Mouse (Mus musculus) naive thymus-derived CD4-positive, alpha-beta T cell, adult 2 months (primary cell): ENCODE measurements around the gene Lsmem1.
A peak's percentile ranks its signal among the peaks of the same experiment; 100 is the strongest.

Experiments
- DNase-seq: peaks from one replicate; pipeline ENCODE4 v3.0.0-alpha.2; 2011; ENCODE audit warnings: low read depth

Gene Lsmem1

DNA sequence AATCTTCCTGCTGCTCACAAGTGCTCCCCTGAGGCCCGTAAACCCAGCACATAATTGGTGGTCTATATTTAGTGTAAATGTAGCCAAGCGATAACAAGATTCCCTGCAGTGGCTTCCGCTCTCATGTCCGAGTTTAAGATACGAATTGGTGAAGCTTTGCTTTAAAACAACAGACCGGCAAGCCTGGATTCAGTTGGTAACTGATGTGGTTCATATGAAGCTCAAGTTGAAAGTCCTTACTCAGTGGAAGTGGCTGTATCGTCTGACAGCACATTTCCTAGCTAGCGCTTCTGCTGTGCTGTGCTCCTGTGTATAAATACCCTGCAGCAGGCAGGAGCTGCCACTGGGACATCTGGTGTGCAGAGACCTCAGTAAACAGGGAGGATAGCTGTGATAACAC lies at the start of gene Lsmem1:
Gene Lsmem1, minus strand, starts transcription at position 189 of the 400 bp plus-strand sequence.
- peak; percentile 58 for DNase-seq

DNA sequence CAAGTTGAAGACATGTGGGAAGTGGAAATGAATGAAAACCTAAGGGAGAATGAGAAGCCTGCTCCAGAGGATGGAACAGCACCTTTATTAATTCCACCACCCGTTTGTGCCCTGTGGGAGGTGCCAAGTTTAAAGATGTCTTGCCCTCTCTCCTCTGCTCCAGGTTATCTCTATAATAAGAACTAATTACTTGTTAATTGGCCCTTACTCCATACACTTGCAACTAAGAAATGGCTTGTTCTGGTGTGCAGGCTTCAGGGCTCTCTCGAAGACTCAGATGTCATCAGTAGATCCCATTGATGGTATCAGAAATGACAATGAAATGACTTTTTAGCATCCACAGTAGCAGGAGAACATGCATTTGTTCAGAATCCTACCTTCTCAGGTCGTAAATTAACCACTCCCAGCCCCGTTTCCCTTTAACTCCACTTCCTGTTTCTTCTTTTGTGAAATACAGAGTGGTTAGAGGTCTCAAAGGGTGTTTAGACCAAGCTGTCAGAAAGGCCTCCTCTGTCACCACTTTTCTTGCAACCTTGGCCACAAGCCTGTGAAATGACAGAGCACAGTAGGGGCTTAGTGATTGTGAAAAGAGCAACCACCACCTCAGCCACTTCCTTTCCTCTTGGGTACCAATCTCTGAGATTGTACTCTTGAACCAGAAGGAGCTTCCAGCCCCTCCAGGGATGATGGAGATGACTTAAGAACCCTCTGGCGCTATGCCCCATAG lies 49.3 kb upstream of the Lsmem1 start, which contains the start of gene Ifrd1:
Gene Ifrd1, minus strand, starts transcription at position 51 of the 727 bp plus-strand sequence.
- peak; percentile 43 for DNase-seq

DNA sequence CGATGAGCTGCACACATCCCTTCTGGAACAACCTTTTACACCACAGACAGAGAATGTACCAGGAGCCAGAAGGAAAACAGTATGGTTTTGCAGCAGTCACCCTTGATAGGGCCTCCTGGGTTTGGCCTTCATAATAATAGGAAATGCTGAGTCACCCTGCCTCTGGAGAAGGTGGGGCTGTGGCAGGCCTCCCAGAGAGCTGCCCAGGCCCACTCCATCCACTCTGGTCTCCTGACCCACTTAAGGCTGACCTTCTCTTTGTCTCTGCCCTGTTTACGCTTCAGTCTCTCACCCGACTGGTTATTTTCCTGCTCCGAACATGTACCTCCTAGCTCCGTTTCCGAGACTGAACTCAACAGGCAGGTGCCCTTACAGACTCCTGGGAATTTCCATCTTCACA lies 48.7 kb upstream of the Lsmem1 start:
- DNase-seq, result no peak

DNA sequence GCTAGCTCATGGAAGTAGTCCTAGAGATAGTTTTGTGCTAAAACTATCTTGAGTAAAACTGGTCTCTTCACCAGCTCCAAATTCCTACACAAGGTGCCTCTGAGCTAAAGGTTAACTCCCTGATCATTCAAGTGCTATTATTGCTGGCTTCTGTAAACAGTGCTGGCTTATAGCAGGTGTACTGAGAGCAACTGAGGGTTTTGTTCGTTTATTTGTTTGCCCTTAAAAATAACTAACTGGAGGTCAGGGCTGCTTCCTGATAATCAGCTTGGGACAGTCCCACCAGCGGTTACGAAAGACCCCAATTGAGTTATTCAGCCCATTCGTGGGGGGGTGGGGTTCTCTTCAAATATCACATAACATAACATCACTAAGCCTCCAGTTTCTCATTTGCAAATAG lies 48.1 kb upstream of the Lsmem1 start:
- no peak for DNase-seq

DNA sequence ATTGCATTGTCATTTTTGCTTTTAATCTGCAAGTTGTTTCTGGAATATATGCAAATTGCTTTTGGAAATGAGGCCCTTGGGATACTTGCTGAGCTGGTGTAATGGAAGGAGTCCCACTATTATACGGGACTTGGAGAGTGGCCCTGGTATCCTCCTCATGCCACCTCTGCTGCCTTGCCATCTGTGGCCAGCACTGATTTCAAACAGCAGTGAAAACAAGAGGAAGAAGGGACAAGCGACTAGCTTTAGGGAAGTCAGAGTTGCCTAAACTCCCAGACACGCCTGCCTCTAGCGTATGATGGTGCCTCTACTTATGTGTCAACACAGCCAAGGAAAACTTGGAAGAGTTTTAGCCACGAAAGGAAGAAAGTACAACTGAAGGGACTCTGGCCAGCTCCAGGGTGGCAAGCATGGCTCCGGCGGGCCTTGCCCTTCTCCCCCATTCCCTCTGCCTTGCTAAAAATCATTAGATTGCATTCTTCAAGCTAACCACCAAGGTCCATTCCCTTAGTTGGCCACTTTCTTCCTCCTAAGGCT lies 46.2 kb upstream of the Lsmem1 start:
- DNase-seq, result no peak

DNA sequence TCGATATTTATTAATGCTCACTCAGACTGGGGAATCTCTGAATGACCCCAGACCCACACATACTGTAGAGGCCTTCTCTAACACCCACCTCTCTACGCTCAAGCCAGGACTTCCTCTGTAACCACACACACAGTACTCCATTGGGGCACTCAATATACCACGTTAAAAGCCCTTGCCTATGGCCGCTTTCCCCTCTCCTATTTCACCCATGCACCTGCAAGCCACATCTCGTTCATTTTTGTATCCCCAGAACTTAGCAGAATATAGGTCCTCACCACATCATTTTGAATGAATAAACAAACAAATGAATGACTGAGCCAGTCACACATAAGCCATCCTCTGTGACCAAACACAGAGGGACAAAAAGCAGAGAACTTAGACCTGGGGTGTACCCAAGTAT lies 45.6 kb upstream of the Lsmem1 start:
- DNase-seq, result no peak

DNA sequence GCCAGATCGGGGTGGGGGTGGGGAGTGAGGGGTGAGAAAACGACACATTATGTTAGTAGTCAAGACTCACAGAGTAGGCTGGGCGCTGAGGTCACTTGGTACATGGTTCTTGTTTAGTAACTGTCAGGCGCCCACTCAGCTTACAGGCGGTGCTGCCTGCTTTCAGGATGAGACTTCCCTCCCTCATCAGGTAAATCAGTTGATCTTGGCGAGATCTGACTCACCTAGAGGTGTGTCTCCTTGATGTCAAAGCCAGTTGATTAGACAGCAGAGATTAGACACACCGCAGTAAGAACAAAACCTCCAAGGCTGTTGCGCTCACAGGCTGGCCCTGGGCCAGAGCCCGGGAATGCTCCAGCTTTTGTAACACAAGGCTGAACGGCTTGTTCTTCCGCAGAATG lies 44.5 kb upstream of the Lsmem1 start:
- no peak for DNase-seq

DNA sequence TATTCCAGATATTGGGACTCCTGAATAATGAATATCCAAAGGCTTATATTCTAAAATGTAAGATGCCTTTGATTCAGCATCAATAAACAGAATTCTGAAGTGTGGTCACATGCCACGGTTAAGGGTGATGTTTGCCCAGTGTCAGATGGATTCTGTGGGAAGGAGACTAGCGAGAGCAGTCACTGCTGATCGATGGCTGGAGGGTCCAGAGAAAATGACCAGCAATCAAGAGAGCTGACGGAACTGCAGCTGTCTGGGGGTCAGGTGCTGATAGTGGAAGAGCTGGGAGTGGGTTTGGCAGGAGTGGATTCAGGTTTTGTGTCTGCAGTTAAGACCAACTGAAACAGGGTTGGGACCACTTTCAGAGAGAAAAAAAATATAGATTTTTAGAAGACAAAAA lies 44.0 kb upstream of the Lsmem1 start:
- DNase-seq, result no peak

DNA sequence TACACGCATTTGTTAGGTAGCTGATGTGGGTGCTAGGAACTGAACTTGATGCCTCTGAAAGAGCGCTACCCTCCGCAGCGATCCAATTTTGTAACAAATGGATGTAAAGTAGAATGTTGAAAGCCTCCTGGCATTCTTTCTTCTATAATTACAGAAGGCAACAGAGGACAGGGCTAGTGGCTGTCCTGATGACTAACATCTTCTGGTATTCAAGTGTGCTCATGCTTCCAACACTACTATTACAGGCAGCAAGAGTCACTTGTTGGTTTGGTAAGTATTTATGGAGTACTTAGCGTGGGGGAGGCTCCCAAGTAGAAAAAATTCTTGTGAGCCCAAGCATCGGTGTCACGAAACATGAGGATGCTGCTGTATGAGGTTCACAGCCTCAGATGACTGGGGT lies 39.9 kb upstream of the Lsmem1 start:
- no peak for DNase-seq

DNA sequence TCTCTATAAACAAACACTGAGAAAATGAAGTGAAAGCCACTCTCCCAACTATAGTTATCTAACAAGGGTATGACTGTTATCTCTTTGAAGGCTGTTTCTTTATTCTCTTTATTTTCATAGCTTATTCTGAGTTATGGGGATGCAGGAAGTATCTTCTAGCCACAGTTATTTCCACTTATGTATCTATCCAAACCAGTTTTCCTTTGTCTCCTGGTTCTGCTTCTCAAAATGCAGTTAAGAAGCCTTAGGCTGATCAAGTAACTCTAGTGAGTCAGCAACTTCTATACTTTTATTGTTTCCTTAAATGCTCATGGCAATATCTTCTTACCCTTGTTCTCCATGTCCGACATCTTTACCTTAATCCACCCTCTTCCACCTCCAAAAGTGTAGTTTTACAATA lies 32.9 kb upstream of the Lsmem1 start:
- no peak for DNase-seq

DNA sequence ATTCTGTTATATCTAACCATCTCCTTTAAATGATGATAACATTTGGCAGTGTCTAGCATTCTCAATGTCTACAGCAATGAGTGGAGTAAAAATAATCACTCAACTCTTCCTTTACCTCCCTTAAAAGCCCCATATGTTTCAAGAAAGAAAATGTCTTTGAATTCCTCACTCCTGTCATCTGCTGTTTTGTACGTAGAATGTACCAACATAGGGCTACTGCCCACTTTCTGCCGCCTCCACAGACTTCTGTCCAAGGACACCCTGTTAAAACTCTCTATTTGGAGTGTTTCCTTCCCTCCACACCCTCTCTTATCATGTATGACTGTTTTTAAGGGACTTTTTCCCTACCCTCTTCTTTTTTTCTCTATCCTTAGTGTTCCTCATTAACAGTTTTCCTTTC lies 32.3 kb upstream of the Lsmem1 start:
- no peak for DNase-seq

DNA sequence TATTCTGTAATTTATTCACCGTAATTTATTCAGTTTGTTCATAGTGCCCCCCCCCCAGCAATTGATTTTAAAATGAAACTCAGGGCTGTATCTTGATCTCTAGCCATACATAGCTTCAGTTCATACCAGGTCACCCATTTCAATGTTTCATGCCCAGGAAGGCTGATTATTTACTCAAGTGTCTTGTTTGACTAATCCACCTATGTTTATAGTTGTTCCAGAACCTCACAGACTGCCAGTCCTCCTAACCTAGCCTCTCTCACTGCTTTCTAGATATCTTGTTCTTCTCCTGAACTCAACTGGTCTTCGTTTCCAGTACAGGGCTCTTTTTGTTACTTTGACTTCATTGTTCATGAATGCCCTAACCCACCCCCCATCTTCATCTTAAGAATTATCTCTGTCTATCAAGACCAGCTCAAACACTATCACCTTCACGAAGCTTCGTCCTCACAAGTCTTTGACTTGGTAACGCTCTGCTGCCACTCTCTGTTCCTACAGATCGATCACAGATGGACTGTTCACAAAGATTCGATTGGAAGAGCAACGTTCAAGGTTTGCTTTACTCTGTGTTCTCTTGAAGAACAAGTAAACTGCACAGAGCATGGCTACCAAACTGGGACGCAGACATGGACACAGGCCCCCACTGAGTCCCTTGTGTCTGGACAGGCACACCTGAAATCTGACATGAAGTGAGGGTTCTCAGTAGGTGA lies 25.0 kb upstream of the Lsmem1 start:
- DNase-seq, result no peak

DNA sequence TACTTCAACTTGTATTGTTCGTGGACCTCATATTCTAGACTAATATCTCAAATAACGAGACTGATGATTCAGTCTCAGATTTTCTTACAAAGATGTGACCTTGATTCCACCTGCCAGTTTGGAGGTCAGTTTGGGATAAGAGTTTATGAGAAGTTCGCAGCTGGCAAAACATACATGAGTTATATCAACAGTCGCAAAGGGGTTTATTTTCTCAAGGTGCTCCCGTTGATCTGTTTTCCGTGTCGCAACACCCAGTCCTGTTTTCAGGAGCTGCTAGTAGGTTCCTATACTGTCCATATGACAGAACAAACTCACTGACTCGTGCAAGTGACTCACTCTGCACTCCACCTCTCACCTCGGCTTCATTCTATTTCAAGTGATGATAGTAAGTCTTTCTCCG lies 24.4 kb upstream of the Lsmem1 start:
- DNase-seq, result no peak

DNA sequence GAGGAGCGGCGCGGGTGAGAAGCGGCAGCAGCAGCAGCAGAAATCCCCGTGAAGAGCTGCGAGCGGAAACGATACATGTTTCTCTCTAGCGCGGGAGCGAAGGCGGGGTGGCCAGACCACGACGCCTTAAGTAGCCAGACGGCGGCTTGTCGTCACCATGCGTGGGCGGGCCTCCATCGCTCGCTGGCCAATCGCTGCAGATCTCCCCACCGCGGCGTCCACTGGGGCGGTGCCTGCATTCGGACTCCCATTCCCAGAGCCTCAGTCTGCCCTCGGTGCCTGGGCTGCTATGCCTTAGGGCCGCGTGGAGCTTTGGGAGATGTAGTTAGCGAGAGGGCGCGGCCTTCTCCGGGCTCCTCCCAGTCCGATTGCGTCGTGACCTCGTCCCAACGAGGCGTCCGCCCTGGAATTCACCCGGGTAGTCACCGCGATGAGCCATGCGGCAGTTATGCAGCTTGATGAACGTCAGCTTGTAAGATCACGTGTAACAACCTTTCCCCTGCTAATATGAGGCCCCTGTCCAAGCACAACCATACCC lies 23.9 kb upstream of the Lsmem1 start:
- peak; percentile 99 for DNase-seq

DNA sequence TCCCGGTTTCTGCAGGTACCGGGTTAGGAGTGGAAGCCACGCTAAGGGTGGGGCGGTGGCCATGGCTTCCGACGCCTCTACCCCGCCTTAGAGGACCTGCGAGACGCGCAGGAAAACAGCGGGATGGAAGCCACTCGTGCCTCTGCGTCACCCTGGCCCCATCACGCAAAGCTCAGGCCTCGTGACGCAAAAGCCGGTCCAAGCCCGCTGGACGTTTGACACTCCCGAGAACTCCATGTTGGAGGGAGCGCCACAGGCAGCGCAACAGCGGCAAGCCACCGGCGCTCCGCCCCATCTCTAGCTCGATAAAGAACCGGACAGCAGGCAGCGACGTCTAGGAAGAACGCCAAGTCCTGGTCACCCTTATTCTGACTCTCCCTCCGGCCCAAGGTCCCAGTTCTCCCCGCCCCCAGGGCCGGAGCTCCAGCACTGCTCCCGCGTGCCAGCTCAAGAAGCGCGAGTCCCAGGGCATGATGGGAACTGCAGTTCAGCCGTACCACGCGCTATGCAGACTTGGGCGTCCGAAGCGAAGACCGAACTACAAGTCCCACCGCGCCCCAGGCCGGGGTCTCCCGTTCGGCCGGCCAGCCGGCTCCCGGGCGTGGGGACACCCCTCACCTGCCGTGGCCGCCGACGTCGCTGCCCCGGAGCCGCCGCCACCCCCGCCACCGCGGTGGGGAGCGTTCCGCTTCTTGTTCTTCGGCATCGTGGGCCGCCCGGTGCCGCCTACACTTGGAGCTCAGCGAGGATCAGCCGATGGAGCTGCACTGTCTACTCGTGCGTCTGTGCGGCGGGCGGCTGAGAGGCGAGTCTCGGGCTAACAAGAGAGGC lies 23.2 kb upstream of the Lsmem1 start:
- peak; percentile 89 for DNase-seq

DNA sequence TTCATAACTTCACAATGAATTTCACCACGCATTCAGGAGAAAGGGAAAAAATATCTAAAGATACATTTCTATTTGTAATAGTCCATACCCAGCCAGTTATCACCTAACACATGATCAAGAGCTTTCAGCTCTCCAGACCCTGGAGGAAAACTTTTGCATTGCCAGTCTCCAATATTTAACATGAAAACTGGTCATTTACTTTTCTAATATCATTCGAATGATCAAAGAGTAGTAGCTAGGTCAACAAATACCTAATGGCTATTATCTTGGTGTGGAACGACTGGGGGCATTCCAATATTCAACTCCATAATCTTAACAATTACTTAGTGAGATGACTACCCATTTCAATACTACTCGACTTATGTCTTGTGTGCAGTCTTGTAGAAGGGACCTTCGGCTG lies 22.3 kb upstream of the Lsmem1 start:
- DNase-seq, result no peak

DNA sequence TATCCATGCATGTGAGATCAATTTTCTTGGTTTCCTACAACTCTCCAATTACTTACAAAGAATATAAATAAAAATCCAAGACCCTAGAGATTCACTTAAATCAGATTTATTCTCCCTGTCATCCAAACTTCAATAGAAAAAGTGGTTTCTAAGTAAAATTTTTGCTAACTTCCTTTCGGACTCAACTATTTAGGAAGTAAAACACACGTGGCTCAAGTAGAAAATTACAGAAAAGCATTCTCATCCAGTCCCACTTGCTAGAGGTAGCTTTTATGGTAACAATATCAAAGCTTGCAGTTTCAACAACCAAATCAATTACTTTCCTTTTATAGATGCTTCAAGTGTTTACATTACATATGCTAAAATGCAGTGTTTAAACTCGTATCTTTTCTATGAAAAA lies 21.6 kb upstream of the Lsmem1 start:
- DNase-seq, result no peak

DNA sequence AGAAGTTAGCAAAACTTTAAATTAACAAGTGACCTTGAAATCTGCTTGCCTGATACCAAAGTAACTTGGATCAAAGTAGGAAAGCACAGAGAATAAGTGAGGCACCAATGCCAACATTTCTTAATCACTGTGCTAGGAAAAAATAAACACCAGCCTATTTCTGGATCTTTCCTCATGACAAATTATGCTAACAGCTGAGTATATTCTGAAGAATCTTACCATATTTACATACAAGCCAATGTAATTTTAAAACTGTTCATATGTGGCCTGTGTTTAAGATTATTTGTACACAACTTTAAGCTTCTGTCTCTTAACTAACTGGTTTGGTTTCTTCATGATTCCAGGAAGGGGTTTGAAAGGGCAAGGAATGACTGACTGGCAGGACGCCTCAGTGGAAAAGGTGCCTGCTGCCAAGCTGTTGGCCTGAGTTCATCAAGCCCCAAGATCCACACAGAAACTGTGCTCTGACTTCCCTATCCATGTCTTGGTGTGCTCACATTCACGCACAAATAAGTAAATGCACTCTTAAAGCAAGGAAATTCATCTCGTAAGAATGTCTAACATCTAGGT lies 20.8 kb upstream of the Lsmem1 start:
- DNase-seq, result no peak

DNA sequence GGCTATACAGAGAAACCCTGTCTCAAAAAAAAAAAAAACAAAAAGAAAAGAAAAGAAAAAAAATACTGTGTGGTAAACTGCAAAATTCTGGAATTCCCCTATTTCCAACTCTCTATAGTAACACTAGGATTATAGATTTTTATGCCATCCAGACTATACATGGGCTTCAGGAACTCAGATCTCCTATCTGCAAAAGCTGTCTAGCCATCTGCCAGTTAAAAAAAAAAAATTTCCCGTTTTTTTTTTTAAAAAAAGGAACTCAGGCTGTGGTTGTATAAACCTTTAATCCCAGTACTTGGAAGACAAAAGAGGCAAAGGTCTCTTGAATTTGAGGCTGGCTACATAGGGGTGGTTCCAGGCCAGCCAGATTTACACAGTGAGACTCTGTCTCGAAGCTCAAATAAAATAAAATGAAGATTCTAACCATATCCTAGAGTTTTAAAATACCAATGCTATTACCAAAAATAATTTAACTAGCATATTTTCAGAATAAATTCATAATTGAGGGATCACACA lies 19.2 kb upstream of the Lsmem1 start:
- DNase-seq, result no peak

DNA sequence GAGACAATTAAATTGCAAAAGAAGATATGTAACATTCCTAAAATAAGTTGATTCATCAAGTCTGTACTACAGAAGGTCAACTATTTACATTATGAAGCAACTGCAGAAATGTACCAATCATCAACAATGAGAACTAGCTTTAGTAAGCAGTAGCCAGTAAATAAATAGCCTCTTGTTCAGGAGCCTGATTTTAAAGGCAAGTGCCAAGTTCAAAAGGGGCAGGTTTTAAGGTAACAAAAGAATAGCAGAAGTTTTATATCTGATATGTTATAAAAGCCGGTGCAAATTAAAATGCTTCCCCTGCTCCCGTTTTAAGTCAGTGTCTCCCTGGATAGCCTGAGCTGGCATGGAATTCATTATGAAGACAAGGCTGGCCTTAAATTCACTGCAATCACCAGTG lies 18.5 kb upstream of the Lsmem1 start:
- DNase-seq, result no peak
